Mouse (Mus musculus) C2C12 (cell line): ENCODE data around the gene Ptprm. TPM values are rescaled to one million over a fixed set of nuclear protein-coding genes. Genes with fewer than 3 reads are reported as not detected.

Experiments
- H3K27me3 ChIP-seq: one replicate; pipeline ENCODE4 v1.6.1; 2011; ENCODE audit not compliant: control insufficient read depth, insufficient read depth, insufficient read length
- H3K36me3 ChIP-seq: one replicate; pipeline ENCODE4 v1.6.1; 2011; ENCODE audit not compliant: control insufficient read depth, insufficient read depth
- H3K4me3 ChIP-seq: one replicate; pipeline ENCODE4 v1.5.1; 2011; ENCODE audit warnings: mild to moderate bottlenecking, control low read depth; ENCODE audit not compliant: poor library complexity, insufficient read depth, severe bottlenecking
- H3K79me2 ChIP-seq: one replicate; pipeline ENCODE4 v1.6.1; 2011; ENCODE audit not compliant: control insufficient read depth, insufficient read depth
- H3K79me3 ChIP-seq: one replicate; pipeline ENCODE4 v1.6.1; 2011; ENCODE audit warnings: low read depth, control low read depth
- H3ac ChIP-seq: one replicate; pipeline ENCODE3; 2011; ENCODE audit warnings: low read depth; ENCODE audit not compliant: control insufficient read depth, insufficient read length
- CEBPB ChIP-seq: IDR thresholded peaks from one replicate; pipeline ENCODE4 v1.6.1; 2011; ENCODE audit warnings: low read depth, mild to moderate bottlenecking, control low read depth, moderate library complexity
- CTCF ChIP-seq: IDR thresholded peaks from one replicate; pipeline ENCODE4 v1.5.1; 2011; ENCODE audit not compliant: control insufficient read depth, insufficient read depth, insufficient read length
- FOSL1 ChIP-seq: IDR thresholded peaks from one replicate; pipeline ENCODE4 v1.8.0; 2011; ENCODE audit warnings: mild to moderate bottlenecking, low read length; ENCODE audit not compliant: poor library complexity, insufficient read depth, severe bottlenecking
- MAX ChIP-seq: IDR thresholded peaks from one replicate; pipeline ENCODE4 v1.6.1; 2011; ENCODE audit warnings: mild to moderate bottlenecking, control low read depth
- MYOD1 ChIP-seq: IDR thresholded peaks from one replicate; pipeline ENCODE4 v1.6.1; 2011; ENCODE audit warnings: low read depth; ENCODE audit not compliant: control insufficient read depth, insufficient read length
- MYOG ChIP-seq: IDR thresholded peaks from one replicate; pipeline ENCODE4 v1.6.1; 2011; ENCODE audit not compliant: control insufficient read depth, insufficient read length; ENCODE audit errors: extremely low read depth
- USF1 ChIP-seq: IDR thresholded peaks from one replicate; pipeline ENCODE4 v1.6.1; 2011; ENCODE audit warnings: low read depth, mild to moderate bottlenecking, control low read depth, moderate library complexity
- polyA plus RNA-seq: library from polyadenylated mRNA; unstranded; fragments of >200 nt; fragmentation: generic; extraction: Trizol; gene quantifications from one replicate; pipeline ENCODE4 v1.2.1, GENCODE M21; 2012; ENCODE audit warnings: missing spikeins

Gene Ptprm
- polyA plus RNA-seq, 1 experiment, result 4.4 TPM

DNA sequence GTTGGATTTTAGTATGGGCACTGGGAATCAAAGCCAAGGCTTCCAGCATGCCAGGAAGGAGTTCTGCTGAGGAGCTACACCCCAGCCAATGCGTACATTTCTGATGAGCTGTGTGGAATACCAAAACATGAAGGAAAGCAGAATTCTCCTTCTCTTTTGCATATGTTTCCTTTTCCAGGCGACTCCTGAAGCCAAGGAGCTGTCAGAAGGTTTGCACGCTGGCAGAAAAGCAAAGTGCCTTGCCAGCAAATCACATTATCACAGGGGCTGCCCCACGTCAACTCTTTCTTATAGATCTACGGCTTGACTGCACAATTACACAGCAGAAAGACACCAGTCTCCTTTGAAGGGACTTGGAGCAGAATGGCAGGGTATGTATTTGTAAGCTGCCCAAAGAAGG is 233.4 kb downstream of the Ptprm start:
- Histone ChIP-seq H3K36me3 (no peaks in the 10 kb centered on the region), H3ac (no peak overlapping the region), H3K79me2 (no peaks in the 10 kb centered on the region), H3K27me3 (no peaks in the 10 kb centered on the region), H3K79me3 (no peaks in the 10 kb centered on the region), H3K4me3 (no peak overlapping the region)
- TF ChIP-seq MYOG (no peak), CEBPB (no peak), USF1 (no peak), MYOD1 (no peak), MAX (no peak), CTCF (no peak), FOSL1 (no peak)

DNA sequence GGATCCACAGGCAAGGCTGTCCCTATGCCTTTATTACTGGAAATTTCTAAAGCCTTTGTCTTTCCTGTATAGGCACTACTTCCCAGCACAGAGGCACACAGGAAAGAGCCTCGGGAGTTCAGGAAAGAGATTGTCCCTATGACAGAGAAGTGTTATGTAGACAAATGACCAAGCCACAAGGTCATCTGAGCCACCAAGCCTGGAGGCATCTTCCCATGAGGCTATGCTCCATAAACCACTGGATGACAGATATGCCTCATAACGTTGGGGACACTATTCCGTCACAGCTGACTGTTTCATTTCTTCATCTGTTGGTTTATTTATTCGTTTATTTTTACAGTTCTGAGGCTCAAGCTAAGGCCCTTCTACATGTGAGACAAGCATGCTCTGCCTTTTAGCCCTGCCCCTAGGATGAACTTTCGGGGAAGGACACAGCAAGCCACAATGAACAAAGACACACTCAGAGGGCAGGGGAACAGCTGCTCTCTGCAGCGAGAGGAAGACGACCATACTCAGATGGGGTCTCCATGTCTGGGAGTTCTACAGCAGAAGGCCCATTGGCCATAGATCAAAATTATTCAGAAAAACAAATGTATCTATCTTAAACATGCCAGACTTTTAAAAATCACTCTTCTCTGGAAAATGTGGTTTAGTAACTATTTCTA is 235.4 kb downstream of the Ptprm start:
- H3K27me3 ChIP-seq, result no peaks in the 10 kb centered on the region
- H3K79me3 ChIP-seq, result no peaks in the 10 kb centered on the region
- H3K79me2 ChIP-seq, result no peaks in the 10 kb centered on the region
- H3K36me3 ChIP-seq, result no peaks in the 10 kb centered on the region
- TF ChIP-seq MYOG, result no peak
- TF ChIP-seq MYOD1, result no peak
- no peak for TF ChIP-seq USF1
- no peak for TF ChIP-seq MAX
- no peak for TF ChIP-seq CEBPB
- no peak overlapping the region for H3K4me3 ChIP-seq
- H3ac ChIP-seq, result no peak overlapping the region

DNA sequence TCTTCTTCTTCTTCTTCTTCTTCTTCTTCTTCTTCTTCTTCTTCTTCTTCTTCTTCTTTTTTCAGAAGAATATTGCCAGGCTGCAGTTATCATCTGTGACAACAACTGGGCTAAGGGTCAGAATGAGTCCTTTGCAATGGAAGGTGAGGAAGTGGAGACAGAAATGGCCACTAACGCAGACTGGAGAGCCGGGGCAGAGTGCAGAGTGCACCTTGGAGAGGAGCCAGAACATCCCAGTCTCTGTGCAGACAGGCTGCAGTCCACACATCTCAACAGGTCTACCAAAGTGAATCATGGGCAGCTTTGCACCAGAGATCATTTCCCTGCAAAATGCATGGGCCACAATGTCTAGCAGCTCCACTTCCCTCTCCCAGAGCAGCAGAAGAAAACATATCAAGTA is 239.4 kb downstream of the Ptprm start:
- Histone ChIP-seq H3K4me3 (no peak overlapping the region), H3K27me3 (no peaks in the 10 kb centered on the region)
- no peak for TF ChIP-seq USF1
- no peak for TF ChIP-seq FOSL1
- TF ChIP-seq CTCF, result no peak
- TF ChIP-seq MAX, result no peak
- TF ChIP-seq MYOG, result no peak
- TF ChIP-seq MYOD1, result no peak
- TF ChIP-seq CEBPB, result no peak

DNA sequence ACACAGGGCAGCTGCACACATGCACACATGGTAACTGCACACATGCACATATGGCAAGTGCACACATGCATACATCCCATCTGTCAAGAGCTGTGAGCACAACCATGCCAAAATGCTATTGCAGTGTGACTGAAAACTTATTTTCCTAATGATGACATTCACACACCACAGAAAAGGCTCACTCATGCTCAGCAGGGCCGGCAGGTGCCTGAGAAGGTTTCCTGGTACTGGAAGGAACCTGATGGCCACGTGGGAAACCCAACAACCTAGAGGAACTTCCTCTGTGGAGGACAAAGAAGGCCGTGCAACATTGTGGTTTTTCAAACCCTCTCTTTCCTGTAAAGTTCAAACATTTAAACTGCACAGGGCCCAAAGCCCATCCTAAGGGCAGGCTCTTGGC is 241.6 kb downstream of the Ptprm start:
- Histone ChIP-seq H3ac (no peak overlapping the region), H3K27me3 (no peaks in the 10 kb centered on the region), H3K79me3 (no peaks in the 10 kb centered on the region), H3K36me3 (no peaks in the 10 kb centered on the region), H3K79me2 (no peaks in the 10 kb centered on the region), H3K4me3 (no peak overlapping the region)
- no peak for TF ChIP-seq MYOD1
- TF ChIP-seq MAX, result no peak
- TF ChIP-seq FOSL1, result no peak
- TF ChIP-seq CTCF, result no peak
- TF ChIP-seq CEBPB, result no peak
- no peak for TF ChIP-seq USF1
- TF ChIP-seq MYOG, result no peak

More for the DNA sequence above, 239.4 kb downstream of the Ptprm start:
- H3K79me2 ChIP-seq, result no peaks in the 10 kb centered on the region
- no peaks in the 10 kb centered on the region for H3K36me3 ChIP-seq
- H3K79me3 ChIP-seq, result no peaks in the 10 kb centered on the region
- H3ac ChIP-seq, result no peak overlapping the region

DNA sequence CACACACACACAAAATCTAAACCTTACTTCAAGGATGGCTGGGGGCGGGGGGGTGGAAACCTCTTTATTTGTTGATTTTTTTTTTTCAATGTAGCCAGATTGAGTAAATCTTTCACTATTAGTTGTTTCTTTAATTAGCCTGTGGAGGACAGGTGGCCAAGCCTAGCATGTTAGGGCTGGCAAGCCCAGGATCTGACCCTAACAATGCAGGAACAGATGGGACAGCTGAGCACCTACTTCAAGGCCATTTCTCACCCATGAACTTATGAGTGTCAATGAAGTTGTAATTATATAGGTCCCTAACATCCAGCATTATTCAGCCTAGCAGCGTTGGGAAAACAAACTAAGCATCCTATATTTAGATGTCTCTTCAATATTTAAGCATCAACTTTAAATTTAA is 248.1 kb downstream of the Ptprm start:
- no peaks in the 10 kb centered on the region for H3K79me2 ChIP-seq
- H3ac ChIP-seq, result no peak overlapping the region
- H3K27me3 ChIP-seq, result no peaks in the 10 kb centered on the region
- TF ChIP-seq USF1, result no peak
- TF ChIP-seq CTCF, result no peak
- TF ChIP-seq MYOD1, result no peak
- TF ChIP-seq CEBPB, result no peak
- no peak for TF ChIP-seq FOSL1
- TF ChIP-seq MAX, result no peak
- TF ChIP-seq MYOG, result no peak
- H3K36me3 ChIP-seq, result no peaks in the 10 kb centered on the region
- no peak overlapping the region for H3K4me3 ChIP-seq
- H3K79me3 ChIP-seq, result no peaks in the 10 kb centered on the region

DNA sequence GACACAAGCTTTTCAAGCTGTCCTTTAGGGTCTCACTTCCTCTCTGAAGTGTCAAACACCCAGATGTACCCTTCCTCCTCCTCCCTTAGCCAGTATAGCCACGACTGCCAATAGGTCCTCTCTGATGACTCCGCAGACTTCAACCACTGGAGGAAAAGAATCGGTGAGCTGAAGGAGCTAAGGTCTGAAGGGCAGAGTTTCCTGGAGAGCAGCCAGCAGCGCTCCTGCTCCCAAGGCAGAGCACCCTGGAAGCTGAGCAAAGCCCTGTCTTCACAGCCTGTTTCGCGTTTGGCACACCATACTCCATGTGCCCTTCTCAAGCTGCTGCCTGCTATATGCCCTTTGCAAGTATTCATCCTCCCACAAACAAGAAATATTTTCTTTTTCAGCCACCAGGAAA is 252.2 kb downstream of the Ptprm start:
- H3ac ChIP-seq, result no peak overlapping the region
- H3K27me3 ChIP-seq, result no peaks in the 10 kb centered on the region
- no peak overlapping the region for H3K4me3 ChIP-seq
- H3K79me2 ChIP-seq, result no peaks in the 10 kb centered on the region
- H3K79me3 ChIP-seq, result no peaks in the 10 kb centered on the region
- H3K36me3 ChIP-seq, result no peaks in the 10 kb centered on the region
- no peak for TF ChIP-seq CEBPB
- TF ChIP-seq FOSL1, result no peak
- no peak for TF ChIP-seq MYOD1
- TF ChIP-seq USF1, result no peak
- no peak for TF ChIP-seq MYOG
- TF ChIP-seq MAX, result no peak
- no peak for TF ChIP-seq CTCF
